Mouse (Mus musculus): ENCODE data around the gene Chst12.

- TF ChIP-seq CTCF (IDR thresholded peaks at IDR 0.05; ENCODE audit: control insufficient read depth, insufficient read depth, insufficient read length): no peak
- TF ChIP-seq MAX (IDR thresholded peaks at IDR 0.05): no peak
- no peak for TF ChIP-seq MYOG (IDR thresholded peaks at IDR 0.05; ENCODE audit: control insufficient read depth, extremely low read depth, insufficient read length)
- TF ChIP-seq FOSL1 (IDR thresholded peaks at IDR 0.05; ENCODE audit: insufficient read depth, low read length, poor library complexity, severe bottlenecking): no peak
- no peak for TF ChIP-seq USF1 (IDR thresholded peaks at IDR 0.05; ENCODE audit: low read depth)
- TF ChIP-seq CEBPB (IDR thresholded peaks at IDR 0.05; ENCODE audit: low read depth): no peak
- TF ChIP-seq MYOD1 (IDR thresholded peaks at IDR 0.05; ENCODE audit: control insufficient read depth, insufficient read length, low read depth): no peak
Observed at GRCm38 (mm10) chr5:140492684-140493233, 12.6 kb upstream of the Chst12 start.
